ENCODE assay signal across 21 mouse cellular contexts in genomic region chr15:21405196-21405595, GRCm38 (mm10).
A peak's percentile ranks its signal among the peaks of the same experiment; 100 is the strongest.
DNase-seq lines count a peak whose midpoint lies in the region; TF ChIP-seq lines count a peak whose summit lies in the region.
"Had no signal": no experiment of that assay in that cellular context is flagged by ENCODE, and none has a peak within 500 bp of the region (broad histone marks: within the 10 kb centered on the region; RNA-seq: fewer than 3 reads in every experiment).

No protein-coding gene starts in this region.

- peak; percentile 34 for DNase-seq in left cerebral cortex, adult 11 months (ENCODE audit: low spot score)
- DNase-seq in left cerebral cortex, postnatal 4 days, result no peak
- DNase-seq in layer of hippocampus, adult 2 months (ENCODE audit: low spot score in 2 of 2), result peak; percentile 49 to 79
- peak; percentile 20 to 43 for DNase-seq in left cerebral cortex, adult 2 months (ENCODE audit: extremely low spot score in 1 of 2, low spot score in 2 of 2)
- peak; percentile 58 to 81 for DNase-seq in right cerebral cortex, postnatal 36 days (ENCODE audit: low spot score in 2 of 2)
- no peak for DNase-seq in adrenal gland, postnatal 14 days
- DNase-seq in lung, postnatal 4 days, result no peak
- DNase-seq in liver, result no peak
- DNase-seq: cerebellum, adult 2 months; heart, adult 2 months; heart, postnatal 4 days; kidney, postnatal 4 days had no signal

- intact Hi-C loops in left cerebral cortex, postnatal 4 days (cut with DNase I), result loop anchor here (10.0 kb wide), 2 partner anchors 290 to 1930 kb away; no protein-coding TSS in a partner anchor
- intact Hi-C loops in left cerebral cortex, adult 2 months (cut with DNase I), result loop anchor here (1.0 to 10.0 kb wide), 6 partner anchors 294 to 1933 kb away; no protein-coding TSS in a partner anchor

- H3K4me3 ChIP-seq in layer of hippocampus, adult 2 months, result no peak overlapping the region
- H3K4me3 ChIP-seq in left cerebral cortex, adult 2 months, result no peak overlapping the region
- H3K4me3 ChIP-seq: forebrain, embryonic 13.5 days; heart, adult 2 months; heart, embryonic 15.5 days; hindbrain, embryonic 15.5 days; intestine, embryonic 15.5 days; limb, embryonic 13.5 days; lung, embryonic 15.5 days had no signal

- peak overlapping the region; percentile 54; the same call in 1 of the 2 replicates for H3K27ac ChIP-seq in layer of hippocampus, adult 2 months
- no peak overlapping the region for H3K27ac ChIP-seq in left cerebral cortex, adult 2 months
- H3K27ac ChIP-seq: forebrain, embryonic 13.5 days; heart, adult 2 months; heart, embryonic 15.5 days; hindbrain, embryonic 15.5 days; intestine, embryonic 15.5 days; limb, embryonic 13.5 days; liver, embryonic 14.5 days; lung, embryonic 15.5 days; macrophage; stomach, postnatal 0 days had no signal

- TF ChIP-seq CTCF in layer of hippocampus, adult 2 months (conservative IDR thresholded peaks at IDR 0.05), result no peak
- no peak for TF ChIP-seq CTCF in left cerebral cortex, adult 2 months (IDR thresholded peaks at IDR 0.05)

Comparison
In these comparisons a context has a peak if more than half of its experiments do, and no peak if none do; other contexts are left out.
1. DNase-seq: peak in left cerebral cortex, adult 11 months (single experiment), layer of hippocampus, adult 2 months (2 of 2), left cerebral cortex, adult 2 months (2 of 2) and right cerebral cortex, postnatal 36 days (2 of 2); none in left cerebral cortex, postnatal 4 days (single experiment), adrenal gland, postnatal 14 days (single experiment), lung, postnatal 4 days (0 of 2) and liver (single experiment).